Mouse (Mus musculus): Measurements from ENCODE around the gene Mfrp.

- TF ChIP-seq CTCF (IDR thresholded peaks at IDR 0.05; ENCODE audit: borderline replicate concordance, insufficient read depth, low read length) (no peak), POLR2A (IDR thresholded peaks at IDR 0.05; ENCODE audit: low read depth, low read length) (no peak)
Observed at GRCm38 (mm10) chr9:44130581-44131275, 29.2 kb downstream of the Mfrp start.

All from embryonic fibroblast, embryonic 13.5 days (primary cell).